Mouse (Mus musculus) MEL (cell line): Measurements from ENCODE around the gene Rbms3. TPM values are rescaled to one million over a fixed set of nuclear protein-coding genes. Genes with fewer than 3 reads are reported as not detected.

Source experiments
- DNase-seq: peaks from one replicate; pipeline ENCODE4 v3.0.0; 2011; ENCODE audit warnings: low read depth, low spot score
- H3K27ac ChIP-seq: 2 replicates; pipeline ENCODE4 v1.5.1; 2012; ENCODE audit warnings: low read depth, mild to moderate bottlenecking, control low read depth, low read length, moderate library complexity; ENCODE audit not compliant: control insufficient read depth
- H3K27me3 ChIP-seq, 2 experiments: fragments of 150-350 bp in 1 of 2; sonication (generic) in 1 of 2; 2 replicates each; pipeline ENCODE4 v1.6.1; 2012; ENCODE audit warnings: low read length in 2 of 2, mild to moderate bottlenecking in 2 of 2, improper control_type of control experiment in 1 of 2, moderate library complexity in 1 of 2; ENCODE audit not compliant: insufficient read depth in 2 of 2, control insufficient read depth in 1 of 2
- H3K36me3 ChIP-seq, 2 experiments: 2 replicates each; pipeline ENCODE4 v1.6.1; 2012 to 2014; ENCODE audit warnings: low read length in 2 of 2, improper control_type of control experiment in 1 of 2, inconsistent platforms in 1 of 2, mild to moderate bottlenecking in 1 of 2; ENCODE audit not compliant: insufficient read depth in 2 of 2, control insufficient read depth in 1 of 2
- H3K4me1 ChIP-seq, 2 experiments: fragments of 150-350 bp in 1 of 2; sonication (generic) in 1 of 2; 2 replicates each; pipeline ENCODE4 v1.6.1; 2012; ENCODE audit warnings: low read length in 2 of 2, improper control_type of control experiment in 1 of 2, mild to moderate bottlenecking in 1 of 2; ENCODE audit not compliant: insufficient read depth in 2 of 2, control insufficient read depth in 1 of 2
- H3K4me3 ChIP-seq, 2 experiments: fragments of 150-350 bp in 1 of 2; sonication (generic) in 1 of 2; 2 replicates each; pipeline ENCODE4 v1.5.1; 2012; ENCODE audit warnings: low read depth in 2 of 2, low read length in 2 of 2, mild to moderate bottlenecking in 2 of 2, moderate library complexity in 2 of 2, control low read depth in 1 of 2, improper control_type of control experiment in 1 of 2; ENCODE audit not compliant: control insufficient read depth in 1 of 2, insufficient read depth in 1 of 2
- H3K79me2 ChIP-seq: 2 replicates; pipeline ENCODE4 v1.6.1; 2012; ENCODE audit warnings: mild to moderate bottlenecking, low read length, moderate library complexity; ENCODE audit not compliant: control insufficient read depth, poor library complexity, insufficient read depth
- H3K9ac ChIP-seq: 2 replicates; pipeline ENCODE4 v1.6.1; 2012; ENCODE audit warnings: low read depth, mild to moderate bottlenecking, control low read depth, low read length, moderate library complexity; ENCODE audit not compliant: control insufficient read depth, poor library complexity, severe bottlenecking
- H3K9me3 ChIP-seq: fragments of 150-350 bp; sonication (generic); replicated peaks from 2 replicates; pipeline ENCODE4 v1.6.1; 2012; ENCODE audit warnings: mild to moderate bottlenecking, low read length, improper control_type of control experiment, moderate library complexity; ENCODE audit not compliant: insufficient read depth
- CHD2 ChIP-seq: IDR thresholded peaks from 2 replicates; pipeline ENCODE4 v1.6.1; 2011; ENCODE audit warnings: low read length, improper control_type of control experiment
- CTCF ChIP-seq, 3 experiments: IDR thresholded peaks in 2 of 3; conservative IDR thresholded peaks in 1 of 3; 2 replicates each; pipeline ENCODE4 v1.5.1; 2011 to 2012; ENCODE audit warnings: low read length in 3 of 3, low read depth in 2 of 3, mild to moderate bottlenecking in 2 of 3, improper control_type of control experiment in 1 of 3, inconsistent platforms in 1 of 3, mixed read lengths in 1 of 3, moderate library complexity in 1 of 3; ENCODE audit not compliant: control insufficient read depth in 1 of 3, insufficient read depth in 1 of 3, poor library complexity in 1 of 3, severe bottlenecking in 1 of 3
- GATA1 ChIP-seq: IDR thresholded peaks from 2 replicates; pipeline ENCODE4 v1.6.1; 2011; ENCODE audit warnings: low read depth, low read length, improper control_type of control experiment
- JUND ChIP-seq: IDR thresholded peaks from 2 replicates; pipeline ENCODE4 v1.6.1; 2011; ENCODE audit warnings: low read depth, mild to moderate bottlenecking, improper control_type of control experiment, low read length
- MAFK ChIP-seq: IDR thresholded peaks from 2 replicates; pipeline ENCODE4 v1.6.1; 2011; ENCODE audit warnings: low read depth, mild to moderate bottlenecking, low read length, improper control_type of control experiment, borderline replicate concordance
- MAZ ChIP-seq: IDR thresholded peaks from 2 replicates; pipeline ENCODE4 v1.6.1; 2012; ENCODE audit warnings: low read depth, mild to moderate bottlenecking, inconsistent platforms, low read length, improper control_type of control experiment
- MEF2A ChIP-seq: IDR thresholded peaks from 2 replicates; pipeline ENCODE4 v1.6.1; 2014; ENCODE audit warnings: low read depth, mild to moderate bottlenecking, inconsistent platforms, low read length, improper control_type of control experiment; ENCODE audit not compliant: poor library complexity, insufficient replicate concordance, severe bottlenecking; ENCODE audit errors: extremely low read depth
- MYC ChIP-seq: IDR thresholded peaks from 2 replicates; pipeline ENCODE4 v1.6.1; 2011; ENCODE audit warnings: low read depth, mild to moderate bottlenecking, low read length, improper control_type of control experiment, moderate library complexity
- NRF1 ChIP-seq: IDR thresholded peaks from 2 replicates; pipeline ENCODE4 v1.6.1; 2014; ENCODE audit warnings: low read depth, mild to moderate bottlenecking, inconsistent platforms, low read length, improper control_type of control experiment, moderate library complexity; ENCODE audit not compliant: poor library complexity, insufficient read depth, severe bottlenecking
- POLR2AphosphoS5 ChIP-seq: IDR thresholded peaks from 2 replicates; pipeline ENCODE4 v1.6.1; 2012; ENCODE audit warnings: low read depth, borderline replicate concordance, mild to moderate bottlenecking, inconsistent platforms, low read length, moderate library complexity, mixed read lengths
- SMC3 ChIP-seq: IDR thresholded peaks from 2 replicates; pipeline ENCODE4 v1.6.1; 2011; ENCODE audit warnings: low read depth, low read length, improper control_type of control experiment
- TAL1 ChIP-seq: IDR thresholded peaks from 2 replicates; pipeline ENCODE4 v1.6.1; 2012; ENCODE audit warnings: mild to moderate bottlenecking, inconsistent platforms, low read length, moderate library complexity, mixed read lengths
- TBP ChIP-seq: IDR thresholded peaks from 2 replicates; pipeline ENCODE4 v1.8.0; 2011; ENCODE audit warnings: low read depth, low read length, improper control_type of control experiment
- USF1 ChIP-seq: IDR thresholded peaks from 2 replicates; pipeline ENCODE4 v1.6.1; 2014; ENCODE audit warnings: low read depth, mild to moderate bottlenecking, inconsistent platforms, low read length, improper control_type of control experiment, moderate library complexity
- ZNF384 ChIP-seq: IDR thresholded peaks from 2 replicates; pipeline ENCODE4 v1.6.1; 2012; ENCODE audit warnings: low read depth, mild to moderate bottlenecking, inconsistent platforms, low read length, improper control_type of control experiment
- polyA plus RNA-seq, 2 experiments: library from polyadenylated mRNA; stranded (reverse) in 1 of 2; unstranded in 1 of 2; fragments of >175 nt in 1 of 2; fragments of >200 nt in 1 of 2; gene quantifications; 2 replicates each; pipeline versions ENCODE4 v1.2.1 to v1.2.4; 2012; ENCODE audit warnings: low replicate concordance in 2 of 2, low read depth in 1 of 2; ENCODE audit not compliant: insufficient read length in 2 of 2, insufficient read depth in 1 of 2, missing spikeins in 1 of 2
- total RNA-seq: library from RNA; depleted of rRNA; stranded (reverse); fragments of 300-350 nt; gene quantifications from 2 replicates; pipeline ENCODE4 v1.2.3, GENCODE M21; 2012

The Rbms3 gene
- total and polyA plus RNA-seq, 3 experiments: not detected

- H3K9ac ChIP-seq: no peak overlapping the region
- DNase-seq: no peak
- no peaks in the 10 kb centered on the region for H3K9me3 ChIP-seq
- H3K27ac ChIP-seq: no peak overlapping the region
- H3K4me1 ChIP-seq: no peaks in the 10 kb centered on the region
- no peaks in the 10 kb centered on the region for H3K79me2 ChIP-seq
- H3K4me3 ChIP-seq: no peak overlapping the region
- H3K36me3 ChIP-seq: no peaks in the 10 kb centered on the region
- TF ChIP-seq ZNF384: no peak
- TF ChIP-seq SMC3: no peak
- TF ChIP-seq, all 39 proteins: peak for 0
- H3K27me3 ChIP-seq: no peaks in the 10 kb centered on the region
Measured at GRCm38 (mm10) chr9:117216026-117216755, 413.5 kb downstream of the Rbms3 start.

DNA sequence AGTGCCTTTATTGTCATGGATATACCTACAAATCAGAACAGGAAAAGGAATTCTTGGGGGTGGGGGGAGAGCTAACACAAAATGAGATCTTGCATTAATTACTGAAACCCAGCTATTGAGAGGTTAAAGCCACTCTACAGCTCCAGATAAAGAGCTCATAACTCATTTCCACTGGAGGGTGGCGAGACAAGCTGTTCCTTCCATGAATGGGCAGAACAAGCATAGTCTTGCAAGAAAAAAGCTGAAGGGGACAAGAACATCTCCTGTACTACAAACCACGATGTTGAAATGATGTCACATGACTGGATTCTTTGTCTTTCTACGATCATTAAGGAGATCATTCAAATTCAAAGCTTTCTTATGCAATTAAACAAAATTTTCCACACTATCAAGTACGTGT lies 417.7 kb downstream of the Rbms3 start:
- Histone ChIP-seq H3K9ac (no peak overlapping the region), H3K4me1 (no peaks in the 10 kb centered on the region), H3K27ac (no peak overlapping the region), H3K27me3 (no peaks in the 10 kb centered on the region), H3K36me3 (no peaks in the 10 kb centered on the region), H3K9me3 (no peaks in the 10 kb centered on the region), H3K79me2 (no peaks in the 10 kb centered on the region), H3K4me3 (no peak overlapping the region)
- no peak for DNase-seq
- no peak for TF ChIP-seq CHD2
- TF ChIP-seq MEF2A: no peak
- no peak for TF ChIP-seq GATA1
- TF ChIP-seq ZNF384: no peak
- TF ChIP-seq TBP: no peak
- no peak for TF ChIP-seq MAFK
- no peak for TF ChIP-seq CTCF (IDR thresholded peaks at IDR 0.05 in 2 of 3, conservative IDR thresholded peaks at IDR 0.05 in 1 of 3; ENCODE audit: control insufficient read depth in 1 of 3, insufficient read depth in 1 of 3, low read depth in 2 of 3, low read length in 3 of 3, poor library complexity in 1 of 3, severe bottlenecking in 1 of 3)

DNA sequence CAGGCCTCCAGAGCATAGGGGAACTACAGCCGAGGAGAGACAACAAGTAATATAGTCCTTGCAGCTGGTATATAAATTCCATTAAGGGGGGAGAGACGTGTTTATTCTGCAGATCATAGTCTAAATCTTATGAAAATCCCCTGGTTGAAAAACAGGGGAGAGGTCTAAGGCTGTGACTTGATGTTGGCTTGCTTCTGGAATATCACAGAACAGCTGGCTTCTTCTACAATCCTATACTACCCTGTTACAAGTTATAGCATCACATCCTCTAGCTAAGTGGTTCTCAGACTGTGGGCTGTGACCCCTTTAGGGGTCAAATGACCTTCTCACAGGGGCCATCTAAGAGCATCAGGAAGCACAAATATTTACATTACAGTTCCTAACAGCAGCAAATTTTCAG lies 419.4 kb downstream of the Rbms3 start:
- Histone ChIP-seq H3K27ac (no peak overlapping the region), H3K9ac (no peak overlapping the region), H3K4me1 (no peaks in the 10 kb centered on the region), H3K9me3 (no peaks in the 10 kb centered on the region), H3K4me3 (no peak overlapping the region), H3K79me2 (no peaks in the 10 kb centered on the region), H3K27me3 (no peaks in the 10 kb centered on the region), H3K36me3 (no peaks in the 10 kb centered on the region)
- no peak for TF ChIP-seq JUND
- no peak for TF ChIP-seq USF1
- no peak for TF ChIP-seq MEF2A
- TF ChIP-seq NRF1: no peak
- no peak for TF ChIP-seq CHD2
- no peak for TF ChIP-seq MAZ
- TF ChIP-seq ZNF384: no peak
- TF ChIP-seq POLR2AphosphoS5: no peak
- no peak for TF ChIP-seq MYC
- no peak for TF ChIP-seq TAL1
- no peak for DNase-seq
